Mouse (Mus musculus) right cerebral cortex, postnatal 36 days (tissue): ENCODE results near the gene Serinc5.

Experiments
- DNase-seq, 2 experiments: peaks; one replicate each; pipeline ENCODE4 v3.0.0; 2022; ENCODE audit warnings: low spot score in 2 of 2, mixed read lengths in 1 of 2

Serinc5 gene

DNA sequence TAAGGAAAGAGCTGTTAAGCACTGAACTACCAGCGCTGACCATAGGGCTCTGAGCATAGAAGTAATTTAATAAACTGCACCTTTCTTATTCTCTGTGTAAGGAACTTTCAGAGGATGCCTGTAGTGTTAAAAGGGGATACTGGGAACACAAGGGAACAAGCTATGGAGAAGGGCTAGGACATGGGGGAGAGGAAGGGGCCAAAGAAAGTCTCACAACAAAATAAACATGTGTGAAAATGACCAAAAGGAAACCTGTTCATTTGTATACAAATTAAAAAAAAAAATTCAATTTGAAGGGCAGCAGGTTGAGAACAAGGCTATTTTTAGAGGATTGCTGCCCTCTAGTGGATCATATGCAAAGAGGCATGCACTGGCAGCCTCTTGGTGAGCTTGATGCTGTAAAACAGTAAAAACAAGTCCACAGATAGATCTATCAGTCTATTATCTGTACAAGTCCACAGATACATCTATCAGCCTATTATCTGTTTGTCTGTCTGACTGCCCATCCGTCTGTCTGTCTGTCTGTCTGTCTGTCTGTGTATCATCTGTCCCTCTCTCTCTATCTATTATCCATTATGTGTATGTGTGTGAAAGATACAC, 129.9 kb downstream of the Serinc5 start:
- DNase-seq = no peak

DNA sequence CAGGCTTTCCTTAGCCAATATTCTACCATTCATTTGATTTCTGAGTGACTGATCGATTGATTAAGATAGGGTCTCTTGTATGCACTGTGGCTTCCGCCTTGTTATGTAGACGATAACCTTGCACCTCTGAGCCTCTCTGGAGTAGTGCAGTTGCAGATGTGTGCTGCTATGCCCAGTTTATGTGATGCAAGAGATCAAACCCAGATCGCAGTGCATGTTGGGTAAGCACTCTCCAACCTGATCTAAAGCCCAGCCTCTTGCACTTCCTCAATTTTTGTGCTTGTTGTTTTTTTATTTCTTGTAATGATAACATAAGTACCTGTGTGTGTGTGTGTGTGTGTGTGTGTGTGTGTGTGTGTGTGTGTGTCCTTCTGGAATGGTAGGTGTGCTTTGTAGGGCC, 132.0 kb downstream of the Serinc5 start:
- no peak for DNase-seq

DNA sequence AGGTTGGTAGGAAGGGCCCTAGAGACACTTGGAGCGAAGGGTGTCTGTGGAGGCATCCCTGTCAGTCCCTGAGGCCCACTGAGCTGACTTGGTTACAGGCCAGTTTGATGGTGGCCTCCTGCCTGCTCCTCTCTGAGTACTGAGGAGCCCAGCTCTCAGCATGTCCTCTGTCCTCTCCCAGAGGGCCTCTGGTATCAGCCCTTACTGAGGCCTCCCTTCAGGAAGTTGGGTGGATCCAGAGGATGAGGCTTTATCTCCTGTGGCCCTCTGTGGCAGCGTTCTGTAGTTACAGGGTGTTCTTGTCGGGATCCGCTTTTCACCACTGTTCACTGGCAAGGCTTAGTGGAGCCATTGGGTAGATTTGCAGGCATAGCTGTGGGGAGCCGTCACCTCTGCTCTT, 132.4 kb downstream of the Serinc5 start:
- DNase-seq = no peak

DNA sequence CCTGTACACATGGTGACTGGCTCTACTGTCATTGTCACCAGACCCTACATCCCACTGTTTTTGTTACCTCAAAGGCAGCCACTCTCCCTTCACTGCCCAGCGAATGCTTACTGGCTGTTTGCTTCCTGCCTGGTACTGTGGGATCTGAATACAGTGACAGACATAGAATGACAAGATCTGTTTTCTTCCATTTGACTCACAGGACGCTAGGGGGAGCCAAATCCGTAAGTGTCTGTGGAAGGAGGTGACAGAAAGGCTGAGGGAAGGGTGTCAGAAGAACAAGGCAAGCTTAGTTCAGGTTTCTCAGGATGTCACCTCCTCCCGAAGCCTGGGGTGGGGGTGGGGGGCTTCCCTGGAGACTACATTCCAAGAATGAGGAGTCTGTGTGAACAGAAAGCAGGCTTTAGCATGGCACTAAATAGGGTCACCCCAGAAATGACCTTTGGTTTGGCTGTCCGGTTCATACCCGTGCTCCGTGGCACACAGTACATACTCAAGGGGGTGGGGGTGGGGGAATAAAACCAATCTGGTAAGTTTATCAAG, 140.2 kb downstream of the Serinc5 start:
- DNase-seq = peak; percentile 37 to 64

DNA sequence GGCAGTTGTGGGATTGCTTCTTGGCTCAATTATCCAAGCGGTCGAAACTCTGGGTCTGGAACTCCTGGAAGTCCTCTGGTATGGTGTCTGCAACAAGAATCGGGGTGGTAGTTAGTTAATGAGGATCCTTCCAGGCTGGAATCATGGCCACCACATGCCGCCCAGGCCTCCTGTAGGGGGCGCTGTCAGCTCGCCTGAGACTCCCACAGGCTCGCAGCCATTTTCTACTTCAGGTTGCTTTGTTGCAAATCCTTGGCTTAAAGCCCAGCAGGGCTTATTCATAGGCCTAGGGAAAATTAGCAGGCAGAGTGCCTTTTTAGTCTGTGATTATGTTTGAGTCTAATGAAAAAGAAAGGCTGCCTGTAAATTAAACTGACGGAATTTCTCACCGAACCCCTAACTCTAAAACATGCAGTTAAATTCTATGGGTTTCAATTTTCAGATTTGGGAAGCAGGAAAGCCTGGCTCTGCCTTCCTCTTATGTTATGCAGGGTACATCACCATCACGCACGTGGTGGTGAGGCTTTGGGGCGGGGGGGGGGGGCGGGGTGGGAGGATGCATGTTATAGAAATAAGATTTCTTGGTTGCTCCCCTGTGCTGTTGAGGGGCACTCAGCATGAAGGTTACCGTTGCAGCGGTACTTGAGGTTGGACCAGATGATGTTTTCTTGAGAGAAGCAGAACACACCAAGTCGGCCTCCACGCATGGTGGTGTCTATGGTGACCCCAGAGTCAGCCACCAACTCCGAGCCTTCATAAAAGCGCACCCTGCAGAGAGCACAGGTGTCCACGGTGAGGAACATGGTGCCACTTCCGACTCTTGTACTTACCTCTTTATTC, 141.1 kb downstream of the Serinc5 start:
- DNase-seq = peak; percentile 92 to 93

DNA sequence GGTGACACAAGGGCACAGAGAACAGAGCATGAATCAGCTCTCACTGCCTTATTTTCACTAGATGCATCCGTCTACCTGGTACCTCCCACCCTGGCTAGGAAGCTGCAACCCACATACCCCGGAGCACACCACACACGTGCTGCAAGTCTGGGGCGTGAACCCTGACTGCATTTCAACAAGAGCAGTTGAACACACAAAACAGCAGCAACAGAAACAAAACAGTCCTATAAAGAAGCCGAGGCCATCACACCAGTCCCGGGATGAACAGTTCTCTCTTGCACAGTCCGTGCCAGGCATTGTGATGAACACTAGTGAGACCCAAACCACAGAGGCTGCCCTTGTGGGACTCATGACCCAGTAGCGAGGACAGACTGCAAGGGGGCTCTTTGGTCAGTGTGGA, 142.8 kb downstream of the Serinc5 start:
- no peak for DNase-seq

DNA sequence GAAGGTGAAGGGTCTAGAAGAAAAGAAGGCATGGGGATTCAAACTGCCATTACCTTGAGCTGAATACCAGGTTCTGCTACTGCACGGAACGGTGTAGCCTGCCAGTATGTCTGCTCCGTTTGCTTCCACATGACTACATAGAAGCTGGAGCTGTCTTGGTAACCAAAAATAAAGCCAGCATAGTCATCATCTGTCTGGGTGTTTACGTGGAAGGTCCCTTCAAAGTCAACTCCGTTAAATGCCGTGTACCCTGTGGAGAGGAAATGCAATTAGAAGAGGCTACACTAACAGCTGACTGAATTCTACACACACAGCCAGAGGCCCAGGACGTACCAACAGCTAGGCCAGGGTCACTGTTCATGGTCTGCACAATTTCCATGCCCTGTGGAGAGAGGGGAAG, 144.1 kb downstream of the Serinc5 start:
- no peak for DNase-seq

DNA sequence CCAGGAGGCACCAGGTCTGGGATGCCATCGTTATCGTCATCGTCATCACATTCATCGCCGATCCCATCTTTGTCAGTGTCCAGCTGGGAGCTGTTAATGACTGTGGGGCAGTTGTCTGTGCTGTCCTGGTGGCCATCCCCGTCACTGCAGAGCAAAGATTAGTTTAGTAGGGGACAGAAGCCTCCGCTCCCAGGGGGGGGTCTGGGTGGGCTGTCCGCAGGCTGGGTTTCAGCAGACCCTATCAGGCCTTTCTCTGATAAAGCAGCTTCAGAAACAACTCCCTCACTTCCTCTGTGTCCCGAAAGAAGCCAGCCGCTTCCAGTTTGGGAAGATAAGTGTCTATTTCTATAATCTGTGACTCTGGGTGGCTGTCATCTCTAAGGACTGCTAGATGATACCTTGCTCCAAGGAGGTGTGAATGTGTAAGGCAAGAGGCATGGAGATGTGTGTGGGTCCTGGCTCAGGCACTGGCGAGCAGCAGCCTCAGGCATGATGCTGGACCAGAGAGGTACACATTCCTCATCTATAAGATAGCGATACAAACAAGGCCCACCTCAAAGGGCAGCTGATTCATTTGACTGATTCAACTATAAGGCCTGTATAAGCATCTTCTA, 147.2 kb downstream of the Serinc5 start:
- DNase-seq = no peak

DNA sequence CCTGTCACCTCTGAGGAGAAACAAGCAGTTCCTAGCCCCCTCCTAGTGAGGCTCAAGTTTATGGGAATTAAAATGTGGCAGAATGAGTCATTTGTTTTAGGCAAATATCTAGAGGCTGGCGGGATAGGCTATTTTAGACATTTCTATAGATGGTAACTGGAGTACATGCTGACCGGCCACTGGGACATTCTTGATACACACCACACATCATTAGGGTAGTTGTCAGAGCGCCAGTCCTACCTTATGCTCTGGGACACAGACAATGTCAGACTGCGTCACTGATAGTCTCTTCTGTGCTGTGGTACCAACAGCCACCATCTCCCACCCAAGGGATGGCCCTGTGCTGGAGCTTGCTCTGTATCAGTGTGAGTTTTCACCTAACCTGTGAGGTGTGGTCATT, 148.2 kb downstream of the Serinc5 start:
- DNase-seq = no peak

DNA sequence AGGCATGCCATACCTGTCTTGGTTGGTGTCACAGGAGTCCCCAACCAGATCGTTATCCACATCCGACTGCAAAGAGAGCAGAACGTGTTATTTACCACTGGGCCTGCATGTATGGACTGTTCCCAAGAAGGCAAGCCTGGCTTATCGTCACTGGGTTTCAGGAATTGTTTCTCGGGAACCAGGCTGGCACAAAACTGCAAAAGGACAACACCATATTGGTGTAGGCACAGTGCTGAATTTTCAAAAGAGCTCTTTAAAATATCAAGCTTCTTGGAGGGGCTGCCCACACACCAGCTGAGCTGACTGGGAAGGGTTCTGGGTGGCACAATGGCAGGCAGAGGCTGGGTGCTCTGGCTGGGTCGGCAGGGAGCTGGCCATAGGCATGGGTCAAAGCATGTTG, 149.6 kb downstream of the Serinc5 start:
- peak; percentile 39 to 45 for DNase-seq
